Mouse (Mus musculus) heart, embryonic 14.5 days (tissue): ENCODE results near the gene Dok3. TPM values are rescaled to one million over a fixed set of nuclear protein-coding genes. Genes with fewer than 3 reads are reported as not detected.
"Not testable (repeated sequence)": the region's sequence is repeated elsewhere in the genome, so short reads cannot be mapped to it uniquely, and the experiment has no call there.

Experiments used
- ATAC-seq: fragments of 200-750 bp; cut with Nextera tagmentation; 2 replicates; pipeline ENCODE4 v1.8.0; 2017; ENCODE audit warnings: low read depth, moderate TSS enrichment; ENCODE audit not compliant: insufficient number of reproducible peaks, insufficient read depth, low FRiP score
- H3K27ac ChIP-seq, 2 experiments: fragments of 200-500 bp in 1 of 2; fragments of 300-500 bp in 1 of 2; sonication (generic) in 1 of 2; replicated peaks in 1 of 2; 2 replicates each; pipeline ENCODE4 v1.5.1; 2012 to 2014; ENCODE audit warnings: low read depth in 2 of 2, low read length in 2 of 2, control low read depth in 1 of 2, mild to moderate bottlenecking in 1 of 2, mixed read lengths in 1 of 2; ENCODE audit not compliant: control insufficient read depth in 1 of 2, insufficient read depth in 1 of 2
- H3K27me3 ChIP-seq: fragments of 300-500 bp; sonication (generic); 2 replicates; pipeline ENCODE4 v1.6.1; 2014; ENCODE audit warnings: mild to moderate bottlenecking, low read length, control low read depth; ENCODE audit not compliant: control insufficient read depth, insufficient read depth
- H3K36me3 ChIP-seq: fragments of 300-500 bp; sonication (generic); 2 replicates; pipeline ENCODE4 v1.6.1; 2014; ENCODE audit warnings: mild to moderate bottlenecking, control low read depth, low read length, mixed read lengths; ENCODE audit not compliant: control insufficient read depth, insufficient read depth
- H3K4me1 ChIP-seq, 2 experiments: fragments of 200-500 bp in 1 of 2; fragments of 300-500 bp in 1 of 2; sonication (generic) in 1 of 2; 2 replicates each; pipeline ENCODE4 v1.6.1; 2012 to 2014; ENCODE audit warnings: low read length in 2 of 2, control low read depth in 1 of 2, mixed read lengths in 1 of 2; ENCODE audit not compliant: control insufficient read depth in 2 of 2, insufficient read depth in 2 of 2
- H3K4me2 ChIP-seq: fragments of 300-500 bp; sonication (generic); 2 replicates; pipeline ENCODE4 v1.6.1; 2014; ENCODE audit warnings: mild to moderate bottlenecking, low read length
- H3K4me3 ChIP-seq, 2 experiments: fragments of 200-500 bp in 1 of 2; fragments of 300-500 bp in 1 of 2; sonication (generic) in 1 of 2; 2 replicates each; pipeline ENCODE4 v1.5.1; 2012 to 2014; ENCODE audit warnings: low read length in 2 of 2, mild to moderate bottlenecking in 2 of 2, control low read depth in 1 of 2, low read depth in 1 of 2, moderate library complexity in 1 of 2; ENCODE audit not compliant: control insufficient read depth in 1 of 2, insufficient read depth in 1 of 2
- H3K9ac ChIP-seq: fragments of 300-500 bp; sonication (generic); 2 replicates; pipeline ENCODE4 v1.6.1; 2014; ENCODE audit warnings: mild to moderate bottlenecking, low read length
- H3K9me3 ChIP-seq: fragments of 300-500 bp; sonication (generic); 2 replicates; pipeline ENCODE4 v1.6.1; 2016; ENCODE audit warnings: low read length, control low read depth; ENCODE audit not compliant: control insufficient read depth
- WGBS: fragments of 180-500 bp; shearing (Covaris S2); extraction: QIAGEN DNeasy Blood & Tissue Kit; methylation state at CpG from one replicate; pipeline ENCODE4 v1.1.7; 2014; 5-methylcytosine and 5-hydroxymethylcytosine counted together
- polyA plus RNA-seq: library from polyadenylated mRNA; unstranded; fragments of >200 nt; fragmentation: Nextera tagmentation; extraction: Ambion mirVana; gene quantifications from 2 replicates; pipeline ENCODE4 v1.2.1, GENCODE M21; 2014

Gene Dok3
- polyA plus RNA-seq, 1 experiment from 2014 or later, result 1.3 TPM

DNA sequence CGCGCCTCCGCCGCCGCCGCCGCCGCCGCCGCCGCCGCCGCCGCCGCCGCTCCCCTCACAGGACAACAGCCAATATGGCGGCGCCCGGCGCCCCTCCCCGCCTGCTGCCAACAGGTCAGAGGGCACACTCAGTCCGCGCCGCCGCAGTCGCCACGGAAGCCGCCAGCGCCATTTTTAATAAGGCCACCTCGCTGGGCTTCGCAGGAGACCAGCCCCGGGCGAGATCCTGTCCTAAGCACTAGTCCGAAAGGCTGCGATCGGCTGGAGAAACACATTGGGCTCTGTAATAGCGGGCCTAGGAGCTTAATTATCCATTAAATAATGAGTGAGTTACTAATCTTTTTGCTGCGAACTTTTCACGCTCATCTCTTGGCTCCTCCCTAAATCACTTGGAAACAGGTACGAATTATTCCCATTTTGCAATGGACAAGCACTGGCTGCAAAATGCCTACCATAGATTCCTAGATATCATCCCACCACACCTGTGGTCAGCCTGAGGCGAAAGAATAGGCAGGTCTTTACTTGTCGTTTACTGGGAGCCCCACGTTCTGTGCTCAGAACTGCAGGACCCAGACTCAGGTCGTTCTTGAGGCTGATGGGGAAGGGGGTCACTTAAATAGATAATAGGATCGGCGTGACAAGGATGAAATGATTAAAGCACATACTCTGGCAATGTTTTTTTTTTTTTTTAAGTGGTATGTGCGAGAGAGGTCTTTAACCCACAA, 42.1 kb upstream of the Dok3 start, which contains the start of gene Fam193b:
Gene Fam193b (minus strand): TSS at position 94 of the 725 bp plus-strand sequence.
- H3K9ac ChIP-seq, result peak within 1 kb of the TSS; percentile 96
- H3K4me1 ChIP-seq, result peaks cover 10 to 16% of the 10 kb centered on the region in 2 experiments; a peak in 3 of 4 replicates
- H3K36me3 ChIP-seq, result peaks cover 20% of the 10 kb centered on the region
- no peaks in the 10 kb centered on the region for H3K9me3 ChIP-seq
- peak within 1 kb of the TSS; percentile 83 to 87 for H3K4me3 ChIP-seq
- H3K27ac ChIP-seq, result peak within 1 kb of the TSS; percentile 59 to 83
- ATAC-seq, result peak; percentile 87
- peak within 1 kb of the TSS; percentile 88 for H3K4me2 ChIP-seq
- no peaks in the 10 kb centered on the region for H3K27me3 ChIP-seq
- WGBS, result 2% methylated on average over 40 of the region's 47 CpGs

DNA sequence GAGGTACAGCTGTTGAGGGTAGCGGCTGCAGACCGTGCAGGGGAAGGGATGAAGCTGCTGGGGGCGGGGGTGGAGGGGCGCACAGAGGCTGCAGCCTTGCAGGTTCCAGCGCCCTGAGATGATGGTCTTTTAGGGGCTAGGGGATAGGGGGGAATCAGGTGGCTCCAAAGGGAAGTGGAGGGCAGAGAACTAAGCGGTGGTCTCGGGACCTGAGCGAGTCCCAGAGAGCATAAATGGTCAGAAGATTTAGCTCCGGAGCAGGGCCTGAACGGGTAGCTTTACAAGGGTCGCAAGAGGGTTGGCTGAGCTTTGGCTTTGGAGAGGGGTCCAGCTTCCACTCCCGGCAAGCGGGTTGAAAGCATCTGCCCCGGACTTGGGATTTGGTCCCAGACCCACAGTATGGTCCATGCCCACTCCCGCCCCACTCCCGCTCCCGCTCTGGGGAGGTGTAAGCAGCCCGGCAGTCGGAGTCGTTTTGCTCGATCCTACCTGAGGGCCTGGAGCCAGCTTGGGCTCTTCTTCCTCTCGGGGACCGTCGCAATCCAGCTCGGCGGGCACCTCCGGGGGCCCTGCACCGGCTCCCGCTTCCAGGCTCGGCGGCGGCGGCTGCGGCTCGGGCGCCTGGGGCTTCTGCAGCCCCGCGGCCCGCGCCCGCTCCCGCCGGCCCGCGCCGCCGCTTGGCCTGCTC, 41.3 kb upstream of the Dok3 start:
- peak overlapping the region; percentile 88 for H3K4me2 ChIP-seq
- H3K36me3 ChIP-seq, result peaks cover 26% of the 10 kb centered on the region
- under 1% methylated on average over 42 of the region's 47 CpGs for WGBS
- H3K4me1 ChIP-seq, result peaks cover 10 to 16% of the 10 kb centered on the region in 2 experiments; a peak in 3 of 4 replicates
- ATAC-seq, result peak; percentile 60
- peak overlapping the region; percentile 96 for H3K9ac ChIP-seq
- peak overlapping the region; percentile 83 to 87 for H3K4me3 ChIP-seq
- H3K27ac ChIP-seq, result peak overlapping the region; percentile 58 to 83
- no peaks in the 10 kb centered on the region for H3K27me3 ChIP-seq
- no peaks in the 10 kb centered on the region for H3K9me3 ChIP-seq

DNA sequence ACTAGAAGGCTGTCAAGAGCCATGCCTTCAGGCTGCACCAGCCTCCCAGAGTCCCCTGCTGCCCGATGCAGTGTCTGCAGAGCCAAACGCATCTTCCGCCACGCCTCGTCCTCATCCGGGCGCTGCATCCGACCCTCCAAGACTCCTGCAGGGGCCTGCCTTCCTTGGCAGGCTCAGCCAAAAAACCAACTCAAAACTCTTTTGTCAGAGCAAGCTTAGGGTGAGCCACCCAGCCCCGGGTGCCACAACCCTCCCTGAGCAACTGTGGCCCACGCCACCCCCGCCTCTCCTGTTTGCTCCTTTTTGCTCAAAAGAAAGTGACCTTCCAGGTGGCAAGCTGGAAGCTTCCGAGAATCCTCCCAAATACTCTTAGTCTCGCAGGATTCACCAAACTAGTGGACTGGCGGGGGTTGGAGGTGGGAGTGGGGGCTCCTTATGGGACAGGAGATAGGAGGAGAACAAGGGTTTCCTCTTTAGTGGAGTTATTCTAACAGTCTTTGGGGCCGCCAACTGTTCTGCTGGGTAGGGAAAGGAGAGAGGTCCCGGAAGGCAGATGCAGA, 40.7 kb upstream of the Dok3 start:
- ATAC-seq, result no peak
- Histone ChIP-seq H3K9ac (peak overlapping the region; percentile 96), H3K4me1 (peaks cover 10 to 16% of the 10 kb centered on the region in 2 experiments; a peak in 3 of 4 replicates), H3K27me3 (no peaks in the 10 kb centered on the region), H3K4me3 (peak overlapping the region; percentile 83 to 87), H3K9me3 (no peaks in the 10 kb centered on the region), H3K36me3 (peaks cover 32% of the 10 kb centered on the region), H3K4me2 (peak overlapping the region; percentile 88), H3K27ac (peak overlapping the region in 1 of 2 experiments; percentile 83; a peak in 2 of 4 replicates)
- WGBS, result 13% methylated on average over 16 of the region's 16 CpGs

GRCm38 (mm10) chr13:55568524-55568923, 39.4 kb upstream of the Dok3 start:
- H3K4me1 ChIP-seq, result peaks cover 10 to 16% of the 10 kb centered on the region in 2 experiments; a peak in 3 of 4 replicates
- not testable (repeated sequence) for H3K9me3 ChIP-seq, H3K4me3 ChIP-seq, H3K9ac ChIP-seq, H3K27ac ChIP-seq, ATAC-seq, H3K27me3 ChIP-seq, H3K4me2 ChIP-seq
- peaks cover 44% of the 10 kb centered on the region for H3K36me3 ChIP-seq
- 84% methylated on average over 4 of the region's 4 CpGs for WGBS

- H3K4me1 ChIP-seq, result peaks cover 10 to 16% of the 10 kb centered on the region in 2 experiments; a peak in 3 of 4 replicates
- no peak overlapping the region for H3K4me3 ChIP-seq
- WGBS, result 82% methylated on average over 2 of the region's 2 CpGs
- no peak overlapping the region for H3K9ac ChIP-seq
- H3K27me3 ChIP-seq, result no peaks in the 10 kb centered on the region
- no peak overlapping the region for H3K4me2 ChIP-seq
- ATAC-seq, result no peak
- H3K36me3 ChIP-seq, result peaks cover 50% of the 10 kb centered on the region
- H3K27ac ChIP-seq, result no peak overlapping the region
- no peaks in the 10 kb centered on the region for H3K9me3 ChIP-seq
Observed at GRCm38 (mm10) chr13:55567949-55568348, 38.9 kb upstream of the Dok3 start.

DNA sequence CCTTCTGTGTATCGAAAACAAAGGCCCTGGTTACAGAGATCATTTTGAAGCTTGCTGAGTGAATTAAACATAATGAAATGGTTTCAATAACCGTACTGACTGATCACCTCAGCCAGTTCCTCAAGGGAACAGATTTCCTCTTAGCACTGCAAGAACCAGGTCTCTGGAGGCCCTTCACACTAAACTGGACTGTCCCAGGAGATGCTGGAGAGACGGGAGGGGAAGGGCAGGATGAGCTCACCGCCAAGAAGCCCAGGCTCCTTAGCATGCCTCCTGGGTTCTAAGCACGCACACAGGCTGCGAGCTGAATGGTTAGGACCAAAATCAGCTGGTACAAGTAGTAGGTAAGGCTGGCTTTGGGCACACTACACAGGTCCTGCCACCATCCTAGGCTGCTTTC, 37.9 kb upstream of the Dok3 start:
- Histone ChIP-seq H3K27ac (no peak overlapping the region), H3K4me3 (no peak overlapping the region), H3K27me3 (no peaks in the 10 kb centered on the region), H3K36me3 (peaks cover 51% of the 10 kb centered on the region), H3K9me3 (no peaks in the 10 kb centered on the region), H3K4me1 (peaks cover 10 to 16% of the 10 kb centered on the region in 2 experiments; a peak in 3 of 4 replicates), H3K9ac (no peak overlapping the region), H3K4me2 (no peak overlapping the region)
- 82% methylated on average over 6 of the region's 6 CpGs for WGBS
- ATAC-seq, result no peak

GRCm38 (mm10) chr13:55563266-55563879, 34.3 kb upstream of the Dok3 start:
- H3K4me1 ChIP-seq, result 0 out of 4 replicates have a peak, but pooled peaks cover 0 to 5% of the 10 kb centered on the region in 2 experiments
- no peaks in the 10 kb centered on the region for H3K27me3 ChIP-seq
- 84% methylated on average over 7 of the region's 7 CpGs for WGBS
- no peak overlapping the region for H3K4me2 ChIP-seq
- H3K27ac ChIP-seq, result no peak overlapping the region
- H3K4me3 ChIP-seq, result no peak overlapping the region
- no peak for ATAC-seq
- H3K9ac ChIP-seq, result no peak overlapping the region
- H3K36me3 ChIP-seq, result peaks cover 53% of the 10 kb centered on the region
- H3K9me3 ChIP-seq, result no peaks in the 10 kb centered on the region
